Mouse (Mus musculus) megakaryocyte, embryonic 14.5 days (primary cell): Measurements from ENCODE around the gene Nol3.

Experiments used
- FLI1 ChIP-seq: IDR thresholded peaks from 2 replicates; pipeline ENCODE4 v1.6.1; 2012; ENCODE audit warnings: low read length, inconsistent platforms, mixed read lengths
- GATA1 ChIP-seq: IDR thresholded peaks from 3 replicates; pipeline ENCODE4 v1.6.1; 2012; ENCODE audit warnings: mixed read lengths, low read length, inconsistent platforms, borderline replicate concordance

GRCm38 (mm10) chr8:105318662-105319190 is 42.8 kb downstream of the Nol3 start:
- TF ChIP-seq FLI1 (no peak), GATA1 (no peak)
